Mouse (Mus musculus) brain, embryonic 14.5 days (tissue): ENCODE results near the gene Ip6k2.

ENCODE experiments used
- CTCF ChIP-seq: fragments of 200-500 bp; IDR thresholded peaks from 2 replicates; pipeline ENCODE4 v1.5.1; 2012; ENCODE audit warnings: inconsistent platforms, mild to moderate bottlenecking, moderate library complexity, borderline replicate concordance; ENCODE audit not compliant: insufficient read depth, insufficient read length; ENCODE audit errors: extremely low read depth
- POLR2A ChIP-seq: fragments of 200-500 bp; IDR thresholded peaks from 2 replicates; pipeline ENCODE4 v1.6.1; 2012; ENCODE audit warnings: mild to moderate bottlenecking, inconsistent platforms, borderline replicate concordance; ENCODE audit not compliant: poor library complexity, insufficient read depth, insufficient read length, severe bottlenecking; ENCODE audit errors: extremely low read depth

DNA sequence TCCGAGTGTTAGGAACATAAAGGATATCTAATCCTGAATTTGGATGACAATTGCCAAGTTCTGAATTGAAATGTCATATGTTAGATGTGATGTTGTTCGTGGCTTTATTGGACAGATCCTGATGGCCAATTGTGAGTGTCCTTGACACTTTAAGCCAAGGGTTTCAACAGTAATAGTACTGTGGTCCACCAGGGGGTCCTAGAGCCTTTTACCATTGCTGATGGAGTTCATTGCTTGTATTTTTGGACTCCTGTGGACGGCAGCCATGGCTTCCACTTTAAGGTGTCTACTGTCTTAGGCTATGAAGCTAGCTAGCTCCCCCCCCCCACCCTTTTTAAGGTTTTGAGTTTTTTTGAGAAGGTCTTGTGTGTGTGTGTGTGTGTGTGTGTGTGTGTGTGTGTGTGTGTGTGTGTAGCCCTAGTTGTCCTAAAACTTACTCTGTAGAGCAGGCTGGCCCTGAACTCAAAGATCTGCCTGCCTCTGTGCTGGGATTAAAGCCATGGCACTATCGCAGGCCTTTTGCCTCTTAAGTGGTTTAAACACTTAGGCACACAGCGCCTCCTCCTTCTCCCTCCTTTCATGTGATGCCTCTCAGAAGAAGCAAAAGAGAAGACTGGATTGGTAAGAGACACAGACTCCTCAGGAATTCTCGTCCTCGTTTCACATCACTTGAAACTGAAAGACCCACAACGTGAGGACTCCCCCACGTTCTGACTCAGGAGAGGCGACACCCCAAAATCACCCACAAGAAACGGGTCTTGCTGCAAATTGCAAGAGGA lies 31.3 kb upstream of the Ip6k2 start:
- TF ChIP-seq POLR2A (no peak), CTCF (no peak)
